Mouse (Mus musculus) mouse trophoblast stem cell (cell line): ENCODE measurements around the gene Slc41a2.

Experiments used
- in situ Hi-C, 2 experiments: fragments of 300-500 bp; cut with MseI, MboI; formaldehyde crosslinking; loops; 2 replicates in 1 of 2; 3 replicates in 1 of 2; pipeline ENCODE4 v1.15.1; 2025

Slc41a2 gene

DNA sequence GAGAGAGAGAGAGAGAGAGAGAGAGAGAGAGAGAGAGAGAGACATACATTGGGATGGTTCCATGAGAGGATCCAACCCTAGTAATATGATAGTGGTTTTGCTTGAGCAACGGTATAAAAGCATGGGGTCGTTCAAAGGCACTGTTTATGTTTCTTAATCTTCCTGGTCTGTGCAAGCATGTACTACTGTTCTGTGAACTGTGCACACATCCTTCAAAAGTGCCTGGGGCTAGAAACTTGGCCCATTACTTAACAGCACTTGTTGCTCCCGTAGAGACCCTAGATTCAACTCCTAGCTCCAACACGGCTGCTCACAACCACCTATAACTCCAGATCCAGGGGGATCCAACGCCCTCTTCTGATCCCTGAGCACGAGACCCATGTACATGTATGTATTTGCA is 17.3 kb downstream of the Slc41a2 start:
- in situ Hi-C loops = no loop called here

DNA sequence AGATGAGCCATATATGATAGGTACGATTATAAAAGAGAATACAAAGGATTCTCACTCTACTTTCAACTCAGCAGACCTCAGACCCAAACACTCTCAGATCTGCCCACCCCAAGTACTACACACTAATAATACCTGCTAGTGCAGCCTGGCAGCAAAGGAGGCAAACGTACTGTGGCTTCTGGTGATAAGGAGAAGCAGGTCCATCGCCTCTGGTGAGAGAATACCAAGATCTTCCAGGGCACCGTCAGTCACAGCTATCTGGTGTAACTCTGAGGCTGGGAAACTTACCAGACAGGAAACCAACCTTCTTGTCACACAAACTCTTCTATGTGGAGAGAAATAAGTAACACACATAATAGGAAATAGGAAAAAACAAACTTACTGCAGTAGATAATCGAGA is 24.6 kb downstream of the Slc41a2 start:
- in situ Hi-C loops = no loop called here

DNA sequence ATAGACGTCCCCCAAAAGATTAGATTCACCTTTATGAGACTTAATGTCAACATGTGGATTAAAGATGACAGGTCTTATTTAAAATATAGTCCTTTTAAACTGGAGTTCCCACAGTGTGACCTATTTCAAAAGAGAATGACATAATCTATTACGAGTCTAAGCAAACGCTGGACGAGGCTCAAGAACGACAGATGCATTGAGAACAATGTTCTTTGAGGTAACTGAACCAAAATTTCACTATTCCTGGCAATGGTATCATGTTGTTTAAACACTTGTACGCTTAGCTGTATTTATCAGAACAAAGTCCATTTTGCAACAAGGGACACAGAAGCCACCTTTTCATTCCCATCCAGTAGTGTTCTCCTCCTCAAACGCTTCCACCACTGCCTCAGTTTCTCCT is 27.3 kb downstream of the Slc41a2 start:
- in situ Hi-C loops = no loop called here

DNA sequence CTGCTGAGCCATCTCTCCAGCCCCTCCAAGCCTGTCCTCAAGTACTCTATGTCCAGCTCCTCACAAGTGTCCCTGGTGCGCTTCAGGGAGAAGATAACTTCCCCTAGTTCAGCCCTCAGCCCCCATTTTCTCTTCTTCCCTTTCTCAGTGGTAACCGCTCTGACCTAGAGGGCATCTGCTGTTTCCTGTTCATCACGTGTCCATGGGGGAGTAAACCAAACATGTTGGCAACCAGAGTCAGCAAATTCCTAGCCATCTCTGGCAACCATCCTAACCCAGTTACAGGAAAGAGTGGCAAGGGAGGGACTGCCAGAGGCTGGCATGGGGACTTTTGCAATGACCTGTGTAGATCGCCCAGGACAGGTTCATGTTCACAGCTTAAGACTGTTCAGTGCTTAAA is 36.0 kb downstream of the Slc41a2 start:
- in situ Hi-C loops = no loop called here

DNA sequence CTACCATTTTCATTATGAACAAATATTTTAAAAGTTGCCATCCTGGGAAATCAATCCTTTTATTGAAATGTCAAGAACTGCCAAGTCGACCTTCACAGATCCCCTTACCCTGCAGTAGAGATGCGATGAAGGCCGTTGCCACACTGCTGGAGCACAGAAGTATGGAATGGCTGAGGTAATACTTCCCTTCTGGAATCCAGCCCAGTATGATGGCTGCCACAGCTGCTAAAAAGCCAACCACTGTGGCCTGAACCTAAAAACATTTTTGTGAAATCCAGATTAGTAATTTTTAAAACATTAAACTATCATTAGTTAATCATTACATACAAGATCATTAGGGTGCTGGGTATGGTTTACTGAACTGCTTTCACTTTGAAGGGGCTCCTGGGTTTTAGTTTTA is 36.6 kb downstream of the Slc41a2 start:
- in situ Hi-C loops = no loop called here

DNA sequence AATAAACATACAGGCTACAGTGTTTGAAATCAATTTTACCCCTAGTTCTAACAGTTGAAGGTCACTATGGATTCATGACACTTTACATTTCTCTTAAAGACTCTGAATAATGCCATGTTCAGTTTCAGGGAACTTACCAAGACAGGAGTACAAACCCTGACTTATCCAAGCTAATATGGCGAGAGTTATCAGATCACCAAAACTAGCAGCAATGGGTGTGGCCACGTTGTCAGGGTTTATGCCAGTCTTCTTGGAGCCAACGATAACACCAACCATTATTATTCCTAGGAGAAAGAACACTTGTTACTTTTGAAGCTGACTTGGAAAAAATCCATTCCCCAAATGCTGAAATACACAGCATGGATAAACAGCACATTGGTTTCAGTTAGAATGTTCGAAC is 40.7 kb downstream of the Slc41a2 start:
- in situ Hi-C loops = no loop called here

DNA sequence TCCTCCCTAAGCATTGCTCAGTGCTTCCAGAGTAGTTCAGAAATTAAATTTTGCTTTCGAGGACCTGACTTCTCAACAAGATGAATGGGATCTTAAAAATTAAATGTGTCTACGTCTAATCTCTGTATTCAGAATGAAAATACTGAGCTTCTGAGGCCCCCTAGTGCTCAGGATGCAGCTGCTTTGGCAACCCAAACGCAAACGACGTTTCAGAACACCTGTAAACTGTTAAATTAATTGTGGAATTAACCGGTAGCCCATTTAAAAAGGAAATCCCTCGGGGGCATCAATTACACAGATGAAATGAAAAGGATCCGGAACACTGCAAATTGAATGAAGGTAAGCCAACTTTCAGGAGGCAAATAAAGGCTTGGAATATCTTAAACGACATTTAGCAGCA is 42.9 kb downstream of the Slc41a2 start:
- in situ Hi-C loops = no loop called here

DNA sequence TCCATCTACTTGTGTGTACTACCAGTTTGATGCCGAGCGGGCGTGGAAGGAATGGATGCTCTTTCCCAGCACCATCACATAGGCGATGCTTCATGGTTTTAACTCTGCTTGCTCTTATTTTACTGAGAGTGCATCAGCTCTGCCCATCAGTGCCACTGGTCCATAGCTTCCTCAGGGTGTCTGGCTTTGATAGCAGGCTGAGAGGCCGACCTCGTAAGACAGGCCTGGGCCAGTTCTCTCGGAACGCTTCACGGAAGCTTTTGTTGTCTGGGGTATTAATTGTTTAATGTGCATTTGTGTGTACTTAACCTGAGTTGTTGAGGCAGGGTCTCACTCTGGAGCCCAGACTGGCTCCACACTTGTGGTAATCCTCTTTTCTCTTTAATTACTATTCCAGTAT is 44.3 kb downstream of the Slc41a2 start:
- in situ Hi-C loops = no loop called here

DNA sequence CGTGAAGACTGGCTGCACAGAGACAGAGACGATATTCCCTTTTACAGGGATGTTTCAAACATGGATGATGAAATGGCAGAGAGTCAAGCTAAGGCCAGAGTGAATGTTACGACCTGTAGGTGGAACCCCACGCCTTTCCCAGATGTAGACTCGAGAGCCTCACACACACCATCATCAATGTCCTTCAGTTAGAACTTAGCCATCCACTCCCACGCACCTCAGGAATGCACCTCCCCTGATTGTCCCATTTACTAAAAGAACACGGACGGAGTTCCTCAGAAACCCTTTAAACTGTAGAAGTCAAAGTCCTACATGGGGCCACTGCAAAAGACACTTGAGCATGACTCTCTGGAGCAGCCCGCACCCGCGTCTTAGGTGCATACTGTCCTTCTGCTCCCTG is 46.0 kb downstream of the Slc41a2 start:
- in situ Hi-C loops = no loop called here

DNA sequence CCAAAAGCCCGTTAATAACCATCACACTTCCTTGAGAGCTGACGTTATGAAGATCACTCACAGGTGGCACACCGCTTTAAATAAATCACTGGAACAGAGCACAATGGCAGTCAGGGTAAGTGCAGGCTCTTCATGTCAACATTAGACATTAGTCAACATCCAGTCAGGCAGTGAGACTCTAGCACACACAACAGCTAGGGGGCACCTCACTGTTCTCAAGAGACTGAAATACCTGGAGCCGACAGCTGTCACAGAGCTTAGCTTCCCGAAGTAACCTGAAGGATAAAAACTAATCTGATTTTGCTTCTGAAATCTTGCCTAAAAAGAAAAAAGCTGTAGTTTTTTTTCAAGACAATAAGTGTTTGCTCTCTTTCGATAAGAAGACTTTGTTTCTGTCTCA is 49.9 kb downstream of the Slc41a2 start:
- in situ Hi-C loops = no loop called here

DNA sequence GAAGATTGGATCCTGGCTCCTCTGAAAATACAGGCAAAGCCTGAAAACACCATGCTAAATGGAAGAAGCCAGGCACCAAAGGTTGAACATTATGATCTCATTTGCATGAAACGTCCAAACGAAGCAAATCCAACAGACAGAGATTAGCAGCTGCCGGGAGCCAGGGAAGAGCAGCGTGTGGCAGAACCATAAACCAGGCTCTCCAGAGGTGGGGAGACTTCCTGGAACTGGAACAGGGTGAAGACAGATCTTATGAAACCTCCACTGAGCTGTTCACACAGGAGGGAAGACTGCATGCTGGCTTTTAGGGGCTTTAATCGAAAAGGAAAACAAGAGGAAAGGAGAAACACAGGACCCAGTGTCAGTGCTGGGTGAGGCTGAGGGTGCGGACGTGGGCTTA is 51.3 kb downstream of the Slc41a2 start:
- in situ Hi-C loops = no loop called here

DNA sequence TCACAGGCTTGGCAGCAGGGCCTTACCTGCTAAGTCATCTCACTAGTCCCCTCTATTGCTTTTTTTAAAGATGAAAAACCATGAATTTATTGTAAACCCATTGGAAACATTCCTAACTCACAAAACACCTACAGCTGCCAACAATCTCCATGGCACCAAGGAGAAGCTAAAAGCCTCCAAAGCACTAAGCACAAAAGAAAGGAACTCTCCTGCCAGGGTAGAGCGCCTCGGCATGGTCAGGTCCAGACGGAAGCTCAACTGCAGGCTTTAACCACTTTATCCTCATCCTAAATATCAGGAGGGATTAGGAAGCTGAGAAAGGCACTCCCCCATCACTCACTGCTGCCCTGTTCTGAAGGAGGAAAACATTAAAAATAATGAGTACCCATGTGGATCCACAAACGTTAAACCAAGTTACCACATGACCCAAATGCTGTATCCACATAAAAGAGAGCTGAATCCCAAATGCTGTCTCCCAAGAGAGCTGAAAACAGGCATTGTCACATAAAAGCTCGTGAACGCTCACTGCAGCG is 51.9 kb downstream of the Slc41a2 start:
- in situ Hi-C loops = no loop called here

DNA sequence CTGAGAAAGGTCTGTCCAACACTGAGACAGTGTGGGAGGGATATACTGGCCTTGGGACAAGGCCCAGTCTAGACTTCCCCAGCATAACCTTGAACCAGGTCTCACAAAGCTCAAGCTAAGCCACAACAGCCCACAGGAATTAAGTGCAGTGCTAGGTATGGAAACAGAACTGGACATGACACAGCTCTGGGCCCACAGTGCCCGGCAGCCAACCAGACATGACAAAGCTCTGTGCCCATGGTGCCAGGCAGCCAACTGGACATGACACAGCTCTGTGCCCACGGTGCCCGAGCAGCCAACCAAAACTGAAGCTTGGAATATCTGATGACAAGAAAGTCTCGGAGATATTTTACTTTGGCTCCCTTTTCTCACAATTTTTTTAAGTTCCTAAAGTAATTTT is 52.8 kb downstream of the Slc41a2 start:
- in situ Hi-C loops = no loop called here

DNA sequence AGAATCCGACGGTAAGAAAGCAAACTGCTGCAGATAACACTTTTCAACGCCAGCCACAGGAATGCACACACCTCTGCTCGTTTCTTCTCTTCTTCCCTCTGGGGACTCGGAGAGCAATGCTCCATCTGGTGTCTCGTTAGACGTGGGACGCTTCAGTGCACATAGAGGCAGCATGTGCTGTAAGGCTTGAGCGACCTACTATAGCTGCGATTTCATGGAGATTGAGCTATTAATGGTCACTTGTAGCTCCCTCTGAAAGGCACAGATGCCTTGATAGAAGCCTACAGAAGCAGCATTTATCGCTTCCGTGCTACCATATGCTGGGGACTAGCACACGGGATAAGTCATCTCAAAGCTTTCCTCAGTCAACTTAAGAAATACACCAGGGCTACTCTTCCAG is 71.0 kb downstream of the Slc41a2 start:
- in situ Hi-C loops = no loop called here

DNA sequence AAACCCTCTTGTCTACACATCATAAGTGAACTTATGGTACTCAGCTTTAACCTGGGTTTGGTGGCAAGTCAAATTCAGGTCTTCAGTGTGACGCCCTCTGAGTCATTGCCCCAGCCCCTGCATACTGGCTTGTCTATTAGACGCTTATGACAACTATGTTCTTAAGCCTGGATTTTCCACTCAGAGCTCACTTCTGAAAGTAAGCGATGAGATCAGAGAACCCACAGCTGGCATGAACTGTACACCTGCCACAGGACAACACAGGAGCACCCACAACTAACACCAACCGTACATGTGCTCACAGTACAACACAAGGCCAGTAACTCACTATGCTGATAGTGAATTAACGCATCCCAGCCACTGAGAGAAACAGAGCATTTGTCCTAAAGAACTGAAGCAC is 71.4 kb downstream of the Slc41a2 start:
- in situ Hi-C loops = no loop called here

DNA sequence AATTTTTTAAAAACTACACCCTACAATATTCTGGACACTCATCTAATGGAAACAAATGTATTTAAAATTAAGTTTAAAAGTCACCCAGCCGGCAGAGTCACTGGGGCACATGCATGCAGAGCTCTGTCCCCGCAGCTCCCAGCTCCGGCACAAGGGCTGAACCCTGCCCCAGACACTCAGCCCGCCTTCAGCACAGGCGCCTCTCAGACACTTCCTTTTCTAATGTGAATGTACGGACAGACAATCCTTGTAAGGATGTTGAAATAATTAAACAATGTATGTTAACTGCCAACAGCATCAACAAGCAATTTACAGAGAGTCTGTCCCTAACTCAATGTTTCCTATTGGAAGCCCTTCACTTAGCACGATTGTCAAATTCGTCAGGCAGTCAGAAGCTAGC is 73.0 kb downstream of the Slc41a2 start:
- in situ Hi-C loops = no loop called here

DNA sequence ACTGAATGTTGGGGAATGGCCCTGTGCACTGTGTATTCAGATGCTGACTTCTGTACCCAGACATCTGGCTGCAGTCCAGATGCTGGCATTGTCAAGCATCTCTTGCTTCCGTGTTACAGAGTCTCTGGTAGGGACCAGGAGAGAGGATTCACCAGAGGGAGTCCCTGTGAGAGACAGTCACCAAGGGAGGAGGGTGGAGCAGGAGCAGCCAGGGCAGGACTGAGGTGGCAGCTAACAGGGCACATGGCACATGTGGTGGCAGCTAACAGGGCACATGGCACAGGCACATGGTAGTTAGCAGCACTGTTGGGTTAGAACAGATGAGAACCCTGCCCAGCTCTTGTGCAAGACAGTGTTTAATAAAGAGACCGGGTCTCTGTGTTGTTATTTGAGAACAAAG is 73.6 kb downstream of the Slc41a2 start:
- in situ Hi-C loops = no loop called here

DNA sequence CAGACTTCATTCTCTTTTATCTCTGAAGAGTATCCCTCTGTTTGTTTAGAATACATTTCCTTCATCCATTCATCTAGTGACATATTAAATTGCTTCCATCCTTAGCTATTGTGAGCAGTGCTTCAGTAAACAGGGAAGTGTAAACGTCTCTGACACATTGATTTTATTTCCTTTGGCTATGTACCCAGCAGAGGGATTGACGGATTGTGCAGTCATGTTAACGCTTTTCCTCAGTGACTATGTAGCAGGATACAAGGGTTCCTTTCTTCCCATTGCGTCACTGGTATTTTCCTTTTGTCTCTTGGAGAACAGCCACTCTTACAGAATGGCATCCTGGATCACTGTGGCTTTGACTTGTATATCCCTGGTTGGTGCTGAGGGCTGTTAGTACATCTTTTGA is 76.4 kb downstream of the Slc41a2 start:
- in situ Hi-C loops = no loop called here

DNA sequence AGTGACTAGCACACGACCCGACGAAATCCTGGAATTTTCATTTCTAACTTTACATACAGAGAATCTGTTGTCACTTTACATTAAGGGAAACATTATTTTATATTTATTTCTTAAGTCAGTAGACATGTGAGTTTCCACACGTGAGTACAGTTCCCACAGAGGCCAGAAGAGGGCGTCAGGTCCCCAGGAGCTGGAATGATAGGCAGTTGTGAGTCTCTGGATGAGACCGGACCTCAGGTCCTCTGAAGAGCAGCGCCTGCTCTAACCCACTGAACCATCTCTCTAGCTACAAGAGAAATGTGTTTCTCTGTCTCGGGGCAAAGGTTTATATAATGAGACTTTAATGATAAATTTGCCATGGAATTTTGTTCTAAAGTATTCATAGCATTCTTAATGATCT is 86.3 kb downstream of the Slc41a2 start:
- in situ Hi-C loops = loop anchor here (10.0 kb wide), 2 partner anchors 103 to 263 kb away; no protein-coding TSS in a partner anchor

DNA sequence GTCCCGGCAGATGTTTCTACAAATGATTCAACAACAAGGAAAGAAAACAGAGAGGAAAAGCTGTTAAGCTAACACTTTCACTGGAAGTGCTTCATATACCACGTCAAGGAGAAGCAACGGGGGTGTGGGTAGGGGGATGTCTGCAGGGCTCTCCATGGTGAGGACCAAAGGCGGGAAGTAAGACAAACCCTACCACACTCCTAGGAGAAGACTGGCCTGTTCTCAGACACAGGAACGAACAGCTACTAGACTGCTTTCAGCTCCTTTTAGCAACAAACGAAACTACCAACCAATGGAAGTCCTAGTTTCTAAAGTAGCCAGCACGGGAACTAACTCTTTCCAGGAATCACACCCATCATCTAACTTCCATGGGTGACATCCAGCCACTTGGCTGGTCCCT is 89.6 kb downstream of the Slc41a2 start:
- in situ Hi-C loops = loop anchor here in 1 of 2 experiments (10.0 kb wide), 1 partner anchor 257 kb away; no protein-coding TSS in a partner anchor

DNA sequence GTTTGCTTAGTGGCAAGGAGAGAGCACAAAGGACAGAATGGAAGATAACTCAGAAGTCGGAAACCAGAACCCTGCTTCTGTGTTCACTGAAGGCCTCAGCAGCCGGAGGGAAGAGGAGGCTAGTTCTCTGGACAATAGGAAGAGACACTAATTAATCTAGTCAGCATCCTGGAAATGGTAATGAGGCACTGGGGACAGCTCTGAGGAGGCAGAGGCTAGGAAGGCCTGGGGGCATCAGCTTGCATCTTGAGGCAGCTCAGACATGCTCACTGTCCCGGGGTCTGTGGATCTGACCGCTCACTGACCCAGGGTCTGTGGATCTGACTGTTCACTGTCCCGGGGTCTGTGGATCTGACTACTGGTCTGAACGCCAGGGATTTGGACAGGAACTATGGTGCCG is 92.0 kb downstream of the Slc41a2 start:
- in situ Hi-C loops = loop anchor here in 1 of 2 experiments (10.0 kb wide), 1 partner anchor 259 kb away; no protein-coding TSS in a partner anchor

DNA sequence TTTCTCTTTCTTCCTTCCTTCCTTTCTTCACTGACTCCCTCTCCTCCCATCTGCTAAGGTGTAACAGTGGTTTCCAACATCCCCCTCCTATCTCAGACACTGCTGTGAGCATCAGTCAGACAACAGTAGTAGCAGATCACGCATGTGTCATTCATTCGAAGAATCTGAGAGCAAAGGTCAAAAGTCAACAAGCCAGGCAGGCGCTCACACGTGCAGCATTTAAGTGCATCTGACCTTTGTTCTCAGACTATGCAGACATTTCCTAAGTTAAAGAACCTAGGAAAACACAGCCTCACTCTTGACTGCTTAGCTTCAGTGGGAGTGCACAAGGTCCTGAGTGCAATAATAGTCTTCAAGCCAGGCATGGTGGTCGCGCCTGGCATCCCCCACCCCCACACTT is 93.6 kb downstream of the Slc41a2 start:
- in situ Hi-C loops = loop anchor here in 1 of 2 experiments (10.0 kb wide), 1 partner anchor 261 kb away; no protein-coding TSS in a partner anchor

DNA sequence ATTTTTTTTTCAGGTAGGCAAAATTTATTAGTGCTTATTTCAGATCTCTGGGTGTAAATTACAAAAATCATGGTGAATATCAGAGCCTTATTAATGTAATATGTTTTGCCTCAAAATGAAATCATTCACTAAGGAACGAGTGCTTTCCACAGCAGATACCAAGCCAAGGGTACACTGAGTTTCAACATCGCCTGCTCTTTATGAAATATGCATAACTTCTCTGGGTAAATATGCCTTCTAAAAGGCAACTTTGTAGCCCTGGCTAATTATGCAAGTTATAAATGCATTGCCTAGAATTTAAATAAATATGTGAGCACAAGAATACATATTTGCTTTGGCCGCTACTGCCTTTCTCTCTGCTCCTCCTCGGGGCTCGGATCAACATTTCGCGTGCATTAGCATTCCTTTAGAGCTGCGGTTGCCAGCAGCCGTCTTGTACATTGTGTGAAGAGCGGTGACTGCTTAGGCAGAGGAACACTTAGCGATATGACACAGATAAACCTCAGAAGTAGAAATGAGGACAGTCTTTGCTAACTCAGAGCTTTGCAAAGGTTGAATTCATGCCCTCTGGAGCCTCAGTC is 95.5 kb downstream of the Slc41a2 start:
- in situ Hi-C loops = loop anchor here in 1 of 2 experiments (10.0 kb wide), 1 partner anchor 263 kb away; no protein-coding TSS in a partner anchor

DNA sequence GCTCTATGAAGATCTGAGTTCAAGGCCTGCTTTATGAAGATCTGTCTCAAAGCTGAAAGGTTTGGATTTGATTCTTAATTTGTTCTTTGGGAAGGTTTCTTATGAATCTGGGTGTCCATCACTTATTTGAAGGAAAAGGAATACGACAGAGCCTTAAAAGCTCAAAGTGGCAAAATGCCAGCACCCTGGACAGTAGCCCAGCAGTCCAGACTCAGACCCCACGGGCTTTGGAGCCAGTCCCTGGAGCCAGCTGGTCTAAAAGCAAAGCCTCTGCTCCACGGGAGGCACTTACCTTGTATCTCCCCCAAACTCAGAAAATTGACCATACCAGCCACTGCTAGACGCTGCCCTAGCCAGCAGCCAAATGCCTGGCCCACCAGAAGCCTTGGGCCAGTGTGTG is 103.3 kb downstream of the Slc41a2 start:
- in situ Hi-C loops = no loop called here
